Mouse (Mus musculus) pancreas, adult 10 weeks (tissue): ENCODE results near the gene Nhlrc4. TPM values are rescaled to one million over a fixed set of nuclear protein-coding genes. Genes with fewer than 3 reads are reported as not detected.

ENCODE experiments used
- polyA plus RNA-seq: library from polyadenylated mRNA; stranded (reverse); fragments of 350-450 nt; fragmentation: Illumina TruSeq; extraction: RNeasy Lipid Tissue Mini Kit (QIAGEN cat#74804); gene quantifications from one replicate; pipeline ENCODE4 v1.2.3, GENCODE M21; 2015; ENCODE audit warnings: low read depth, low replicate concordance; ENCODE audit not compliant: insufficient read depth

Nhlrc4 gene
- not detected for polyA plus RNA-seq

GRCm38 (mm10) chr17:25944366-25945163, at the start of gene Nhlrc4, which contains the start of gene Pigq:
Gene Nhlrc4, minus strand, starts transcription at chr17:25944961.
Gene Pigq, minus strand, starts transcription at chr17:25944936.

DNA sequence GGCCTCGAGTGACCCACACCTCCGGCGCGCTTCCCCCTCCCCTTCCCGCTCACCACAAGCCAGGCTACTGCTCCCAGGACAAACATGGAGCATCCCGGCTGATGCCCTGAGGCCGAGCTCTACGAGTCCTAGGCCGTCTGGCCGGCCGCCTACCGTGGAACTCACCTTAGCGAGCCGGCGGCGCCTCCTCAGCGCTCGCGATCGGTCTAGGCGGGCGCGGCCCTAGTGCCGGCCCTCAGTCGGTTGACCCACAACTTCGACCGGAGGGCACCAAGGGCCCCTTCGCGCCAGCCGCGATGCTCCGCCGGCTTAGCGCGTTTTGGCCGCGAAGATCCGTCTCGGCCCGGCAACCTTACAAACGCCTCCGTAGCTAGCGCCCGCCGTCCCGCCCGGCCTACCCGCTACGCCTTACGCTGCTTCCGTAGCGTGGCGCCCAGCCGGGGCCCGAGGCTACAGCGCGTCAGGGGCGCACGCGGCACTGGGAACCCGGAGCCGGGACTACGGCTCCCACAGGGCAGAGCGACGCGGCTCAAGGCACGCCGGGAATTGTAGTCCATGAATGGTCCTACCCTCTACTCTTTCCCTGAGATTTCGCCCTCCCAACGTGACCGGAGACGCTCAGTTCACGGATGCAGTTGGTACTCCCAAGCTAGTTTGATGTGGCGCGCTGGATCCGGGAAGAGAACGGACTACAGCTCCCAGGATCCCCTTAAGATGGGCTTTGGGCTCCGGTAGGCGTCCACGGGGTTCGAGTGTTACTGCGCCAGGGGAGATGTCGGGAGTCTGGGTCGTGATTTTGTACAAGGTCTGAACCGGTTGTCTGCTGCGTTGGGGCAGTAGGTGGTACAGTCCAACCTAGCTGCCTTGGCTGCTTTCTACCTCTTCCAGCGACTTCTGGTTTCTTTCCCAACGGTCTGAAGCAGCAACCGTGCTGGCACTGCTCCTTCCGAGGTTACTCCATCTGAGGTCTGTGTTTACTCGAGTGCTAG, 40.8 kb upstream of the Nhlrc4 start, which contains the start of gene Capn15:
TSS of gene Capn15 (minus strand) at position 491 of the 989 bp plus-strand sequence.

GRCm38 (mm10) chr17:25951803-25952623, 7.3 kb upstream of the Nhlrc4 start, which contains the start of gene A930017K11Rik:
Gene A930017K11Rik, minus strand, starts transcription at chr17:25952565.

GRCm38 (mm10) chr17:25919144-25919785, 25.5 kb downstream of the Nhlrc4 start, which contains the start of gene Rab40c:
Gene Rab40c, minus strand, starts transcription at chr17:25919727.

Other genes with a start within 250 kb of the Nhlrc4 start
- gene Gng13, start 227.8 kb downstream of the Nhlrc4 start, polyA plus RNA-seq, result not detected
- 1.3 TPM for gene Chtf18, start 217.5 kb downstream of the Nhlrc4 start, polyA plus RNA-seq
- gene Rpusd1, start 217.3 kb downstream of the Nhlrc4 start, polyA plus RNA-seq, result 4.7 TPM
- not detected for gene Mslnl, start 208.9 kb downstream of the Nhlrc4 start, polyA plus RNA-seq
- 29.2 TPM for gene Msln, start 190.6 kb downstream of the Nhlrc4 start, polyA plus RNA-seq
- gene Narfl, start 171.2 kb downstream of the Nhlrc4 start, polyA plus RNA-seq, result 9.7 TPM
- 9.3 TPM for gene Haghl, start 159.3 kb downstream of the Nhlrc4 start, polyA plus RNA-seq
- not detected for gene Ccdc78, start 158.4 kb downstream of the Nhlrc4 start, polyA plus RNA-seq
- 35.5 TPM for gene Fam173a, start 152.1 kb downstream of the Nhlrc4 start, polyA plus RNA-seq
- gene AC134908.4, start 149.3 kb downstream of the Nhlrc4 start, polyA plus RNA-seq, result not detected
- gene Metrn, start 147.8 kb downstream of the Nhlrc4 start, polyA plus RNA-seq, result 7.6 TPM
- gene Fbxl16, start 135.9 kb downstream of the Nhlrc4 start, polyA plus RNA-seq, result 9.7 TPM
- 5.2 TPM for gene Wdr24, start 121.3 kb downstream of the Nhlrc4 start, polyA plus RNA-seq
- 31.5 TPM for gene Jmjd8, start 116.1 kb downstream of the Nhlrc4 start, polyA plus RNA-seq
- 46.1 TPM for gene Stub1, start 111.6 kb downstream of the Nhlrc4 start, polyA plus RNA-seq
- gene Rhbdl1, start 107.7 kb downstream of the Nhlrc4 start, polyA plus RNA-seq, result 2.8 TPM
- gene Gm20683, start 103.2 kb downstream of the Nhlrc4 start, polyA plus RNA-seq, result 4.0 TPM
- gene Rhot2, start 100.1 kb downstream of the Nhlrc4 start, polyA plus RNA-seq, result 10.2 TPM
- 13.6 TPM for gene Wdr90, start 83.5 kb downstream of the Nhlrc4 start, polyA plus RNA-seq
- 44.5 TPM for gene Mcrip2, start 76.2 kb downstream of the Nhlrc4 start, polyA plus RNA-seq
- gene Mettl26, start 69.9 kb downstream of the Nhlrc4 start, polyA plus RNA-seq, result 26.2 TPM
- gene Wfikkn1, start 64.1 kb downstream of the Nhlrc4 start, polyA plus RNA-seq, result 1.3 TPM
- 5.7 TPM for gene Rab40c, start 25.2 kb downstream of the Nhlrc4 start, polyA plus RNA-seq
- 18.6 TPM for gene Pigq, start within 50 bp of the Nhlrc4 start, polyA plus RNA-seq
- not detected for gene A930017K11Rik, start 7.6 kb upstream of the Nhlrc4 start, polyA plus RNA-seq
- gene Capn15, start 40.8 kb upstream of the Nhlrc4 start, polyA plus RNA-seq, result 8.6 TPM
- 6.4 TPM for gene Rab11fip3, start 124.6 kb upstream of the Nhlrc4 start, polyA plus RNA-seq
- 6.9 TPM for gene Decr2, start 145.4 kb upstream of the Nhlrc4 start, polyA plus RNA-seq
- gene Nme4, start 150.6 kb upstream of the Nhlrc4 start, polyA plus RNA-seq, result 3.6 TPM
- gene Tmem8, start 168.3 kb upstream of the Nhlrc4 start, polyA plus RNA-seq, result 21.1 TPM
- 25.2 TPM for gene Mrpl28, start 178.5 kb upstream of the Nhlrc4 start, polyA plus RNA-seq
- 6.6 TPM for gene Axin1, start 193.7 kb upstream of the Nhlrc4 start, polyA plus RNA-seq